Mouse (Mus musculus): ENCODE measurements around the gene Gjb5.
A peak's percentile ranks its signal among the peaks of the same experiment; 100 is the strongest.

Gjb5 gene

GRCm38 (mm10) chr4:127349560-127350300, 8.3 kb downstream of the Gjb5 start:
- DNase-seq (ENCODE audit: low spot score in 2 of 2) = no peak

GRCm38 (mm10) chr4:127345000-127345399, 13.0 kb downstream of the Gjb5 start:
- DNase-seq (ENCODE audit: low spot score in 2 of 2) = no peak

- no peak for DNase-seq (ENCODE audit: low spot score in 2 of 2)
Measured at GRCm38 (mm10) chr4:127341372-127341771, 16.6 kb downstream of the Gjb5 start.

- DNase-seq (ENCODE audit: low spot score in 2 of 2) = no peak
Measured at GRCm38 (mm10) chr4:127337668-127338067, 20.3 kb downstream of the Gjb5 start.

GRCm38 (mm10) chr4:127334870-127335504, 23.0 kb downstream of the Gjb5 start:
- DNase-seq (ENCODE audit: low spot score in 2 of 2) = no peak

- DNase-seq (ENCODE audit: low spot score in 2 of 2) = no peak
Measured at GRCm38 (mm10) chr4:127331171-127331570, 26.8 kb downstream of the Gjb5 start.

- DNase-seq (ENCODE audit: low spot score in 2 of 2) = no peak
Measured at GRCm38 (mm10) chr4:127330181-127331100, 27.5 kb downstream of the Gjb5 start, which contains the start of gene Gjb3. TSS of gene Gjb3 (minus strand) at chr4:127330844.

GRCm38 (mm10) chr4:127329751-127330150, 28.2 kb downstream of the Gjb5 start:
- DNase-seq (ENCODE audit: low spot score in 2 of 2) = no peak

GRCm38 (mm10) chr4:127329046-127329445, 28.9 kb downstream of the Gjb5 start:
- DNase-seq (ENCODE audit: low spot score in 2 of 2) = no peak

- DNase-seq (ENCODE audit: low spot score in 2 of 2) = no peak
Measured at GRCm38 (mm10) chr4:127328378-127328777, 29.6 kb downstream of the Gjb5 start.

- no peak for DNase-seq (ENCODE audit: low spot score in 2 of 2)
Measured at GRCm38 (mm10) chr4:127327749-127328148, 30.2 kb downstream of the Gjb5 start.

- no peak for DNase-seq (ENCODE audit: low spot score in 2 of 2)
Measured at GRCm38 (mm10) chr4:127327258-127327657, 30.7 kb downstream of the Gjb5 start.

GRCm38 (mm10) chr4:127325276-127325675, 32.7 kb downstream of the Gjb5 start:
- DNase-seq (ENCODE audit: low spot score in 2 of 2) = no peak

GRCm38 (mm10) chr4:127324759-127325158, 33.2 kb downstream of the Gjb5 start:
- DNase-seq (ENCODE audit: low spot score in 2 of 2) = peak in 1 of 2 experiments; percentile 55

GRCm38 (mm10) chr4:127324296-127324695, 33.7 kb downstream of the Gjb5 start:
- no peak for DNase-seq (ENCODE audit: low spot score in 2 of 2)

GRCm38 (mm10) chr4:127323651-127324050, 34.3 kb downstream of the Gjb5 start:
- DNase-seq (ENCODE audit: low spot score in 2 of 2) = no peak

GRCm38 (mm10) chr4:127319613-127320012, 38.4 kb downstream of the Gjb5 start:
- DNase-seq (ENCODE audit: low spot score in 2 of 2) = peak; percentile 42 to 72

- no peak for DNase-seq (ENCODE audit: low spot score in 2 of 2)
Measured at GRCm38 (mm10) chr4:127317143-127317542, 40.8 kb downstream of the Gjb5 start.

GRCm38 (mm10) chr4:127315753-127316152, 42.2 kb downstream of the Gjb5 start:
- peak; percentile 39 to 62 for DNase-seq (ENCODE audit: low spot score in 2 of 2)

GRCm38 (mm10) chr4:127314585-127314984, 43.4 kb downstream of the Gjb5 start:
- DNase-seq (ENCODE audit: low spot score in 2 of 2) = no peak

GRCm38 (mm10) chr4:127313861-127314260, 44.1 kb downstream of the Gjb5 start, which contains the start of gene Gja4:
TSS of gene Gja4 (minus strand) at chr4:127314039.
- DNase-seq (ENCODE audit: low spot score in 2 of 2) = peak; percentile 83 to 86

GRCm38 (mm10) chr4:127312349-127312748, 45.6 kb downstream of the Gjb5 start:
- DNase-seq (ENCODE audit: low spot score in 2 of 2) = no peak
